Comparison of ENCODE assay signal across 8 mouse cellular contexts in genomic region chr4:155653086-155653450, GRCm38 (mm10). TPM values are rescaled to one million over a fixed set of nuclear protein-coding genes. Genes with fewer than 3 reads are reported as not detected.
DNase-seq lines count a peak whose midpoint lies in the region; ATAC-seq and TF ChIP-seq lines count a peak whose summit lies in the region.

Gene Mmp23 (minus strand): TSS chr4:155653384.

- peaks cover 1% of the 10 kb centered on the region for H3K36me3 ChIP-seq in kidney, adult 2 months (ENCODE audit: control insufficient read depth, insufficient read depth, low read length)
- H3K36me3 ChIP-seq in kidney, postnatal 0 days (ENCODE audit: insufficient read depth, low read length) = peaks cover 28% of the 10 kb centered on the region
- H3K36me3 ChIP-seq in splenic B cell, adult 2 months (ENCODE audit: control insufficient read depth, insufficient read depth, low read length, poor library complexity, severe bottlenecking) = peaks cover 2% of the 10 kb centered on the region

- 3% methylated on average over 33 of the region's 33 CpGs for WGBS in kidney, adult 2 months
- WGBS in kidney, postnatal 0 days = under 1% methylated on average over 33 of the region's 33 CpGs

- no peak within 1 kb of the TSS for H3K27ac ChIP-seq in kidney, adult 2 months (ENCODE audit: insufficient read depth, low read depth, low read length)
- peak within 1 kb of the TSS; percentile 81 for H3K27ac ChIP-seq in kidney, postnatal 0 days

- TF ChIP-seq CTCF in kidney, adult 2 months (conservative IDR thresholded peaks at IDR 0.05; ENCODE audit: insufficient read depth, insufficient read length, low read depth, low read length) = no peak
- peak; percentile 34; the same call in 1 of the 2 replicates for TF ChIP-seq CTCF in kidney, postnatal 0 days (IDR thresholded peaks at IDR 0.05; ENCODE audit: low read depth)

- H3K4me2 ChIP-seq in kidney, postnatal 0 days (ENCODE audit: low read length) = peak within 1 kb of the TSS; percentile 86

- peak; percentile 17 for DNase-seq in kidney, adult 2 months
- no peak for DNase-seq in kidney, adult 8-10 months
- DNase-seq in embryo, embryonic 11 days = peak; percentile 82
- DNase-seq in heart, adult 9 months (ENCODE audit: low spot score in 2 of 2) = peak; percentile 55 to 68
- peak; percentile 89 for DNase-seq in kidney, postnatal 0 days (ENCODE audit: low spot score)
- DNase-seq in lung, postnatal 25 days (ENCODE audit: low spot score) = peak; percentile 21
- DNase-seq in splenic B cell, adult 2 months (ENCODE audit: low read depth, low spot score) = peak; percentile 27
- DNase-seq in right cerebral cortex, adult 18-20 months = no peak

- H3K27me3 ChIP-seq in kidney, adult 2 months (replicated peaks; ENCODE audit: control insufficient read depth, insufficient read depth, low read length) = no peaks in the 10 kb centered on the region
- no peaks in the 10 kb centered on the region; the same call in 1 of the 2 replicates for H3K27me3 ChIP-seq in kidney, postnatal 0 days (ENCODE audit: insufficient read depth, low read length)
- no peaks in the 10 kb centered on the region for H3K27me3 ChIP-seq in splenic B cell, adult 2 months (ENCODE audit: control insufficient read depth, insufficient read depth, low read length, poor library complexity, severe bottlenecking)

- peaks cover 10% of the 10 kb centered on the region for H3K4me1 ChIP-seq in kidney, adult 2 months (ENCODE audit: control insufficient read depth, insufficient read depth, low read length)
- peaks cover 42% of the 10 kb centered on the region for H3K4me1 ChIP-seq in kidney, postnatal 0 days (replicated peaks; ENCODE audit: insufficient read depth, low read length)

- peak; percentile 41; the same call in 1 of the 2 replicates for ATAC-seq in kidney, postnatal 0 days (replicated peaks; ENCODE audit: low FRiP score, low read depth)

- TF ChIP-seq POLR2A in kidney, adult 2 months (IDR thresholded peaks at IDR 0.05; ENCODE audit: low read depth, low read length) = no peak

- peak within 1 kb of the TSS; percentile 70 for H3K9ac ChIP-seq in kidney, postnatal 0 days (ENCODE audit: low read depth, low read length)

- H3K4me3 ChIP-seq in kidney, adult 2 months (ENCODE audit: insufficient read depth, low read depth, low read length) = peak within 1 kb of the TSS; percentile 24; the same call in 1 of the 2 replicates
- H3K4me3 ChIP-seq in kidney, postnatal 0 days (replicated peaks; ENCODE audit: low read depth, low read length) = peak within 1 kb of the TSS; percentile 44

- H3K9me3 ChIP-seq in kidney, postnatal 0 days (replicated peaks; ENCODE audit: low read length) = no peaks in the 10 kb centered on the region

RNA-seq across cellular contexts. Expression of gene Mmp23, which starts in this region (rescaled TPM):
- 22.4 and 28.0 TPM in 2 replicates for polyA plus RNA-seq in kidney, adult 2 months (2012; rRNA removed)
- 77.2 and 80.3 TPM in 2 replicates for polyA plus RNA-seq in kidney, postnatal 0 days (2015; fragmentation: Nextera tagmentation; extraction: Ambion mirVana)

Comparison
In these comparisons a context has a peak if more than half of its experiments do, and no peak if none do; other contexts are left out.
1. DNase-seq: peak in kidney, adult 2 months (single experiment), embryo, embryonic 11 days (single experiment), heart, adult 9 months (2 of 2), kidney, postnatal 0 days (single experiment), lung, postnatal 25 days (single experiment) and splenic B cell, adult 2 months (single experiment); none in kidney, adult 8-10 months (0 of 2) and right cerebral cortex, adult 18-20 months (single experiment).